In genomic region chr11:109192673-109193557, GRCm38 (mm10) we compare ENCODE assay signal across 9 mouse cellular contexts. TPM values are rescaled to one million over a fixed set of nuclear protein-coding genes. Genes with fewer than 3 reads are reported as not detected.
A peak's percentile ranks its signal among the peaks of the same experiment; 100 is the strongest.
DNase-seq lines count a peak whose midpoint lies in the region; ATAC-seq and TF ChIP-seq lines count a peak whose summit lies in the region.
"Had no signal": no experiment of that assay in that cellular context is flagged by ENCODE, and none has a peak within 500 bp of the region (broad histone marks: within the 10 kb centered on the region; RNA-seq: fewer than 3 reads in every experiment).

No protein-coding gene starts in this region.

- no peak overlapping the region for H3K9ac ChIP-seq in MEL (ENCODE audit: control insufficient read depth, low read depth, low read length, poor library complexity, severe bottlenecking)
- H3K9ac ChIP-seq in forebrain, embryonic 12.5 days = no peak overlapping the region
- no peak overlapping the region for H3K9ac ChIP-seq in lung, postnatal 0 days (replicated peaks; ENCODE audit: low read depth)

- no peak for TF ChIP-seq EP300 in MEL (IDR thresholded peaks at IDR 0.05; ENCODE audit: low read depth in 1 of 2, low read length in 2 of 2)
- no peak for TF ChIP-seq EP300 in lung, postnatal 0 days (IDR thresholded peaks at IDR 0.05)

- TF ChIP-seq CTCF in MEL (IDR thresholded peaks at IDR 0.05 in 2 of 3, conservative IDR thresholded peaks at IDR 0.05 in 1 of 3; ENCODE audit: control insufficient read depth in 1 of 3, insufficient read depth in 1 of 3, low read depth in 2 of 3, low read length in 3 of 3, poor library complexity in 1 of 3, severe bottlenecking in 1 of 3) = peak; percentile 38 to 51 (median 45); a peak in 5 of 6 replicates
- TF ChIP-seq CTCF in lung, postnatal 0 days (IDR thresholded peaks at IDR 0.05) = peak; percentile 97

- WGBS in forebrain, embryonic 12.5 days = 51% methylated on average over 15 of the region's 15 CpGs
- WGBS in hindbrain, embryonic 10.5 days = 27% methylated on average over 15 of the region's 15 CpGs
- 43% methylated on average over 15 of the region's 15 CpGs for WGBS in lung, postnatal 0 days

- no peaks in the 10 kb centered on the region for H3K36me3 ChIP-seq in MEL (ENCODE audit: control insufficient read depth in 1 of 2, insufficient read depth in 2 of 2, low read length in 2 of 2)
- H3K36me3 ChIP-seq in forebrain, embryonic 12.5 days (replicated peaks) = no peaks in the 10 kb centered on the region
- H3K36me3 ChIP-seq in hindbrain, embryonic 10.5 days = no peaks in the 10 kb centered on the region
- H3K36me3 ChIP-seq in lung, postnatal 0 days (ENCODE audit: insufficient read depth, low read length) = no peaks in the 10 kb centered on the region

- TF ChIP-seq RAD21 in MEL (IDR thresholded peaks at IDR 0.05; ENCODE audit: low read depth, low read length) = peak; percentile 42

- H3K4me2 ChIP-seq in forebrain, embryonic 12.5 days = 0 out of 2 replicates have a peak overlapping the region, but pooled peaks have one; percentile 13
- no peak overlapping the region for H3K4me2 ChIP-seq in lung, postnatal 0 days (replicated peaks; ENCODE audit: low read depth, low read length)

- H3K79me2 ChIP-seq in MEL (ENCODE audit: control insufficient read depth, insufficient read depth, low read length, poor library complexity) = no peaks in the 10 kb centered on the region

- no peak overlapping the region for H3K4me3 ChIP-seq in MEL (ENCODE audit: control insufficient read depth in 1 of 2, insufficient read depth in 1 of 2, low read depth in 2 of 2, low read length in 2 of 2)
- no peak overlapping the region for H3K4me3 ChIP-seq in forebrain, embryonic 12.5 days (replicated peaks)
- H3K4me3 ChIP-seq in hindbrain, embryonic 10.5 days = no peak overlapping the region
- no peak overlapping the region for H3K4me3 ChIP-seq in lung, postnatal 0 days (ENCODE audit: low read depth, low read length)

- peak; percentile 32 for DNase-seq in MEL (ENCODE audit: low read depth, low spot score)
- peak; percentile 90 for DNase-seq in hindbrain, embryonic 10.5 days (ENCODE audit: low spot score)
- peak; percentile 43 for DNase-seq in layer of hippocampus, adult 9-10 months (ENCODE audit: low spot score)
- peak; percentile 82 for DNase-seq in lung, postnatal 0 days (ENCODE audit: low spot score)
- peak; percentile 52 for DNase-seq in retina, postnatal 7 days (ENCODE audit: low read depth, low spot score)
- DNase-seq in urinary bladder, adult 18-20 months (ENCODE audit: low spot score in 2 of 2) = peak; percentile 37 to 71

- no peak for TF ChIP-seq POLR2A in MEL (IDR thresholded peaks at IDR 0.05; ENCODE audit: control insufficient read depth in 1 of 2, insufficient read depth in 1 of 2, low read depth in 1 of 2, low read length in 2 of 2, poor library complexity in 1 of 2)

- H3K9me3 ChIP-seq in MEL (replicated peaks; ENCODE audit: insufficient read depth, low read length) = no peaks in the 10 kb centered on the region
- no peaks in the 10 kb centered on the region for H3K9me3 ChIP-seq in forebrain, embryonic 12.5 days
- no peaks in the 10 kb centered on the region for H3K9me3 ChIP-seq in hindbrain, embryonic 10.5 days
- H3K9me3 ChIP-seq in lung, postnatal 0 days (ENCODE audit: low read length) = no peaks in the 10 kb centered on the region

- H3K4me1 ChIP-seq in MEL (ENCODE audit: control insufficient read depth in 1 of 2, insufficient read depth in 2 of 2, low read length in 2 of 2) = no peaks in the 10 kb centered on the region
- H3K4me1 ChIP-seq in forebrain, embryonic 12.5 days = peaks cover 4% of the 10 kb centered on the region
- peaks cover 12% of the 10 kb centered on the region for H3K4me1 ChIP-seq in hindbrain, embryonic 10.5 days (replicated peaks)
- no peaks in the 10 kb centered on the region for H3K4me1 ChIP-seq in lung, postnatal 0 days (ENCODE audit: insufficient read depth, low read depth, low read length)

- no peak overlapping the region for H3K27ac ChIP-seq in MEL (ENCODE audit: control insufficient read depth, low read depth, low read length)
- H3K27ac ChIP-seq in forebrain, embryonic 12.5 days = no peak overlapping the region
- H3K27ac ChIP-seq in hindbrain, embryonic 10.5 days = peak overlapping the region; percentile 74
- H3K27ac ChIP-seq in lung, postnatal 0 days (ENCODE audit: low read length) = no peak overlapping the region

- H3K27me3 ChIP-seq in MEL (ENCODE audit: control insufficient read depth in 1 of 2, insufficient read depth in 2 of 2, low read length in 2 of 2) = no peaks in the 10 kb centered on the region
- H3K27me3 ChIP-seq in forebrain, embryonic 12.5 days = peaks cover 3% of the 10 kb centered on the region; the same call in 1 of the 2 replicates
- H3K27me3 ChIP-seq in hindbrain, embryonic 10.5 days (ENCODE audit: insufficient read depth, poor library complexity, severe bottlenecking) = peaks cover 4% of the 10 kb centered on the region; the same call in 1 of the 2 replicates
- no peaks in the 10 kb centered on the region for H3K27me3 ChIP-seq in lung, postnatal 0 days (replicated peaks; ENCODE audit: insufficient read depth, low read length)

- ATAC-seq in cerebellum, adult (ENCODE audit: insufficient number of reproducible peaks, low FRiP score, low TSS enrichment) = peak; percentile 58
- ATAC-seq in forebrain, embryonic 12.5 days (ENCODE audit: low FRiP score) = peak; percentile 49; the same call in 1 of the 2 replicates
- ATAC-seq in lung, postnatal 0 days = peak; percentile 77

TF ChIP-seq in MEL, 35 proteins besides CTCF, POLR2A, EP300 and RAD21:
- TF ChIP-seq SMC3 (IDR thresholded peaks at IDR 0.05; ENCODE audit: low read depth, low read length) (peak; percentile 32), MAFK (IDR thresholded peaks at IDR 0.05; ENCODE audit: borderline replicate concordance, low read depth, low read length) (no peak)

RNA-seq across cellular contexts. Expression of gene E030025P04Rik, which starts 48.7 kb away (rescaled TPM):
- not detected in 2 replicates for total RNA-seq in MEL (2012; rRNA removed)
- polyA plus RNA-seq in MEL (2012; ENCODE audit: insufficient read depth in 1 of 2, insufficient read length in 2 of 2, low read depth in 1 of 2, low replicate concordance in 2 of 2, missing spikeins in 1 of 2) = not detected
- polyA plus RNA-seq in forebrain, embryonic 12.5 days (2016; fragmentation: Nextera tagmentation; extraction: Ambion mirVana) = not detected in 2 replicates
- polyA plus RNA-seq in hindbrain, embryonic 10.5 days (2016; fragmentation: Nextera tagmentation; extraction: Ambion mirVana) = not detected in 2 replicates
- polyA plus RNA-seq in lung, postnatal 0 days (2015; fragmentation: Nextera tagmentation; extraction: Ambion mirVana) = 0.57 and 0.80 TPM in 2 replicates
- polyA plus RNA-seq: large intestine, adult 2 months had no signal

Comparison
In these comparisons a context has a peak if more than half of its experiments do, and no peak if none do; other contexts are left out.
1. DNase-seq: peak in every context shown above with its lines; median percentile 90 in hindbrain, embryonic 10.5 days; 82 in lung, postnatal 0 days; 54 in urinary bladder, adult 18-20 months; 52 in retina, postnatal 7 days; 43 in layer of hippocampus, adult 9-10 months; 32 in MEL.